Mouse (Mus musculus): ENCODE measurements around the gene Hnf4a. TPM values are rescaled to one million over a fixed set of nuclear protein-coding genes. Genes with fewer than 3 reads are reported as not detected.

The Hnf4a gene
- total RNA-seq (2023) = not detected

GRCm38 (mm10) chr2:163506300-163507004, at the start of gene Hnf4a:
Gene Hnf4a (plus strand): TSS chr2:163506808.

GRCm38 (mm10) chr2:163472466-163472851, 34.1 kb upstream of the Hnf4a start, which contains the start of gene Fitm2:
Gene Fitm2 (minus strand): TSS chr2:163472629.

GRCm38 (mm10) chr2:163492018-163492417, 14.6 kb upstream of the Hnf4a start, which contains the start of gene R3hdml:
Gene R3hdml (plus strand): TSS chr2:163492318.

GRCm38 (mm10) chr2:163602101-163602971, 95.7 kb downstream of the Hnf4a start, which contains the start of gene Ttpal:
Gene Ttpal (plus strand): TSS chr2:163602314.

Other genes with a start within 250 kb of the Hnf4a start
- gene Jph2, start 108.8 kb upstream of the Hnf4a start, total RNA-seq (2023) = not detected
- gene Oser1, start 82.1 kb upstream of the Hnf4a start, total RNA-seq (2023) = 100 to 1,000 TPM; 130 to 164 TPM
- not detected for gene Gdap1l1, start 68.3 kb upstream of the Hnf4a start, total RNA-seq (2023)
- 1 to 10 TPM; 5.8 to 6.1 TPM for gene Fitm2, start 34.2 kb upstream of the Hnf4a start, total RNA-seq (2023)
- not detected for gene R3hdml, start 14.5 kb upstream of the Hnf4a start, total RNA-seq (2023)
- gene Ttpal, start 95.5 kb downstream of the Hnf4a start, total RNA-seq (2023) = 10 to 100 TPM; 60.4 to 65.1 TPM
- gene Serinc3, start 138.3 kb downstream of the Hnf4a start, total RNA-seq (2023) = 100 to 1,000 TPM; 635 to 716 TPM
- 10 to 100 TPM; 21.8 to 24.7 TPM for gene Pkig, start 151.6 kb downstream of the Hnf4a start, total RNA-seq (2023)
- 10 to 100 TPM; 11.4 to 15.4 TPM for gene Ada, start 243.4 kb downstream of the Hnf4a start, total RNA-seq (2023)